23 mouse cellular contexts compared by ENCODE assay signal in genomic region chr2:68966360-68966759, GRCm38 (mm10).
DNase-seq lines count a peak whose midpoint lies in the region; ATAC-seq and TF ChIP-seq lines count a peak whose summit lies in the region.
"Had no signal": no experiment of that assay in that cellular context is flagged by ENCODE, and none has a peak within 500 bp of the region (broad histone marks: within the 10 kb centered on the region; RNA-seq: fewer than 3 reads in every experiment).

No protein-coding gene starts in this region.

- no peak overlapping the region for H3K4me3 ChIP-seq in hindbrain, embryonic 11.5 days (ENCODE audit: low read depth, low read length)
- H3K4me3 ChIP-seq in hindbrain, embryonic 10.5 days = no peak overlapping the region
- H3K4me3 ChIP-seq in layer of hippocampus, adult 2 months = no peak overlapping the region
- no peak overlapping the region for H3K4me3 ChIP-seq in midbrain, embryonic 15.5 days
- no peak overlapping the region for H3K4me3 ChIP-seq in midbrain, embryonic 11.5 days (ENCODE audit: low read depth, low read length)
- H3K4me3 ChIP-seq in hindbrain, embryonic 16.5 days (ENCODE audit: low read length) = no peak overlapping the region
- H3K4me3 ChIP-seq: embryonic facial prominence, embryonic 12.5 days; embryonic facial prominence, embryonic 15.5 days; gastrocnemius, adult 2 months had no signal

- H3K9me3 ChIP-seq in hindbrain, embryonic 11.5 days (ENCODE audit: control insufficient read depth, low read length) = no peaks in the 10 kb centered on the region
- peaks cover 9% of the 10 kb centered on the region for H3K9me3 ChIP-seq in hindbrain, embryonic 10.5 days
- no peaks in the 10 kb centered on the region; the same call in 1 of the 2 replicates for H3K9me3 ChIP-seq in midbrain, embryonic 15.5 days
- H3K9me3 ChIP-seq in midbrain, embryonic 11.5 days (ENCODE audit: control insufficient read depth, low read length) = peaks cover 5% of the 10 kb centered on the region; the same call in 1 of the 2 replicates
- peaks cover 3% of the 10 kb centered on the region; the same call in 1 of the 2 replicates for H3K9me3 ChIP-seq in hindbrain, embryonic 16.5 days (ENCODE audit: control insufficient read depth, low read length)

- H3K27me3 ChIP-seq in hindbrain, embryonic 11.5 days (ENCODE audit: control insufficient read depth, insufficient read depth, low read length) = no peaks in the 10 kb centered on the region
- no peaks in the 10 kb centered on the region for H3K27me3 ChIP-seq in hindbrain, embryonic 10.5 days (ENCODE audit: insufficient read depth, poor library complexity, severe bottlenecking)
- no peaks in the 10 kb centered on the region for H3K27me3 ChIP-seq in midbrain, embryonic 15.5 days (replicated peaks)
- H3K27me3 ChIP-seq in midbrain, embryonic 11.5 days (ENCODE audit: control insufficient read depth, insufficient read depth, low read length) = no peaks in the 10 kb centered on the region
- no peaks in the 10 kb centered on the region for H3K27me3 ChIP-seq in hindbrain, embryonic 16.5 days (replicated peaks; ENCODE audit: control insufficient read depth, insufficient read depth, low read length)
- H3K27me3 ChIP-seq: embryonic facial prominence, embryonic 12.5 days; embryonic facial prominence, embryonic 15.5 days had no signal

- 0 out of 2 replicates have a peak, but pooled peaks have one; percentile 35 for ATAC-seq in hindbrain, embryonic 11.5 days (ENCODE audit: low FRiP score)
- peak; percentile 72; the same call in 1 of the 2 replicates for ATAC-seq in midbrain, embryonic 15.5 days (replicated peaks)
- no peak for ATAC-seq in midbrain, embryonic 11.5 days (ENCODE audit: low FRiP score)
- ATAC-seq in hindbrain, embryonic 16.5 days = peak; percentile 37; the same call in 1 of the 2 replicates
- ATAC-seq: activated CD4-positive, CD25-positive, alpha-beta regulatory T cell, adult 4 months; forebrain, embryonic 14.5 days; forebrain, postnatal 0 days; inflammation-experienced regulatory T-cells, adult 6 months had no signal

- no peak overlapping the region for H3K9ac ChIP-seq in hindbrain, embryonic 11.5 days (ENCODE audit: low read depth, low read length)
- H3K9ac ChIP-seq in midbrain, embryonic 15.5 days = no peak overlapping the region
- H3K9ac ChIP-seq in midbrain, embryonic 11.5 days (ENCODE audit: low read length) = no peak overlapping the region
- H3K9ac ChIP-seq in hindbrain, embryonic 16.5 days (ENCODE audit: low read depth, low read length) = no peak overlapping the region
- H3K9ac ChIP-seq: embryonic facial prominence, embryonic 12.5 days; embryonic facial prominence, embryonic 15.5 days; forebrain, postnatal 0 days had no signal

- H3K4me2 ChIP-seq in hindbrain, embryonic 11.5 days (replicated peaks; ENCODE audit: low read depth, low read length) = no peak overlapping the region
- no peak overlapping the region for H3K4me2 ChIP-seq in midbrain, embryonic 15.5 days
- H3K4me2 ChIP-seq in midbrain, embryonic 11.5 days = no peak overlapping the region
- H3K4me2 ChIP-seq in hindbrain, embryonic 16.5 days (ENCODE audit: low read length) = no peak overlapping the region
- H3K4me2 ChIP-seq: embryonic facial prominence, embryonic 12.5 days; embryonic facial prominence, embryonic 15.5 days; heart, embryonic 11.5 days had no signal

- WGBS in hindbrain, embryonic 11.5 days = 85% methylated on average over 1 of the region's 1 CpGs
- WGBS in hindbrain, embryonic 10.5 days = 76% methylated on average over 1 of the region's 1 CpGs
- 41% methylated on average over 1 of the region's 1 CpGs for WGBS in midbrain, embryonic 15.5 days
- WGBS in midbrain, embryonic 11.5 days = 77% methylated on average over 1 of the region's 1 CpGs
- WGBS in hindbrain, embryonic 16.5 days = 77% methylated on average over 1 of the region's 1 CpGs

- TF ChIP-seq CTCF in layer of hippocampus, adult 2 months (conservative IDR thresholded peaks at IDR 0.05) = no peak

- no peak overlapping the region for H3K27ac ChIP-seq in hindbrain, embryonic 11.5 days (ENCODE audit: low read depth, low read length)
- H3K27ac ChIP-seq in hindbrain, embryonic 10.5 days = no peak overlapping the region
- H3K27ac ChIP-seq in layer of hippocampus, adult 2 months = 0 out of 2 replicates have a peak overlapping the region, but pooled peaks have one; percentile 14
- peak overlapping the region; percentile 30; the same call in 1 of the 2 replicates for H3K27ac ChIP-seq in midbrain, embryonic 15.5 days
- H3K27ac ChIP-seq in midbrain, embryonic 11.5 days (ENCODE audit: low read depth, low read length) = no peak overlapping the region
- H3K27ac ChIP-seq in hindbrain, embryonic 16.5 days (ENCODE audit: low read depth, low read length) = no peak overlapping the region
- H3K27ac ChIP-seq: embryonic facial prominence, embryonic 12.5 days; embryonic facial prominence, embryonic 15.5 days; gastrocnemius, adult 2 months had no signal

- no peaks in the 10 kb centered on the region for H3K36me3 ChIP-seq in hindbrain, embryonic 11.5 days (ENCODE audit: control insufficient read depth, insufficient read depth, low read length)
- peaks cover 9% of the 10 kb centered on the region for H3K36me3 ChIP-seq in hindbrain, embryonic 10.5 days
- H3K36me3 ChIP-seq in midbrain, embryonic 15.5 days (replicated peaks) = no peaks in the 10 kb centered on the region
- H3K36me3 ChIP-seq in midbrain, embryonic 11.5 days (ENCODE audit: control insufficient read depth, insufficient read depth, low read length) = no peaks in the 10 kb centered on the region
- no peaks in the 10 kb centered on the region for H3K36me3 ChIP-seq in hindbrain, embryonic 16.5 days (ENCODE audit: control insufficient read depth, insufficient read depth, low read length)

- no peaks in the 10 kb centered on the region for H3K4me1 ChIP-seq in hindbrain, embryonic 11.5 days (replicated peaks; ENCODE audit: control insufficient read depth, insufficient read depth, low read length)
- H3K4me1 ChIP-seq in hindbrain, embryonic 10.5 days (replicated peaks) = no peaks in the 10 kb centered on the region
- 0 out of 2 replicates have a peak, but pooled peaks cover 3% of the 10 kb centered on the region for H3K4me1 ChIP-seq in midbrain, embryonic 15.5 days
- no peaks in the 10 kb centered on the region for H3K4me1 ChIP-seq in midbrain, embryonic 11.5 days (ENCODE audit: control insufficient read depth, insufficient read depth, low read length)
- no peaks in the 10 kb centered on the region for H3K4me1 ChIP-seq in hindbrain, embryonic 16.5 days (ENCODE audit: control insufficient read depth, insufficient read depth, low read depth, low read length)
- H3K4me1 ChIP-seq: embryonic facial prominence, embryonic 12.5 days; embryonic facial prominence, embryonic 15.5 days had no signal

- no peak for DNase-seq in hindbrain, embryonic 11.5 days (ENCODE audit: low spot score)
- DNase-seq in hindbrain, embryonic 10.5 days (ENCODE audit: low spot score) = no peak
- DNase-seq in layer of hippocampus, adult 2 months (ENCODE audit: low spot score in 2 of 2) = no peak
- DNase-seq in layer of hippocampus, adult 18-20 months (ENCODE audit: low spot score in 2 of 2) = no peak
- no peak for DNase-seq in midbrain, embryonic 11.5 days (ENCODE audit: low spot score, missing footprints)
- DNase-seq in cerebellum, postnatal 10 days = no peak
- DNase-seq: adrenal gland, adult 8-10 months; adrenal gland, postnatal 25 days; cerebellum, adult 18-20 months; cerebellum, adult 9-10 months; cerebellum, postnatal 25 days; forebrain, postnatal 0 days; gastrocnemius, adult 2 months; gastrocnemius, postnatal 14 days; heart, adult 11 months had no signal

Comparison
In these comparisons a context has a peak if more than half of its experiments do, and no peak if none do; other contexts are left out.
1. H3K27ac ChIP-seq: peak in layer of hippocampus, adult 2 months (single experiment) and midbrain, embryonic 15.5 days (single experiment); none in hindbrain, embryonic 11.5 days (single experiment), hindbrain, embryonic 10.5 days (single experiment), midbrain, embryonic 11.5 days (single experiment) and hindbrain, embryonic 16.5 days (single experiment).